22 mouse cellular contexts compared by ENCODE assay signal in the genomic region with DNA sequence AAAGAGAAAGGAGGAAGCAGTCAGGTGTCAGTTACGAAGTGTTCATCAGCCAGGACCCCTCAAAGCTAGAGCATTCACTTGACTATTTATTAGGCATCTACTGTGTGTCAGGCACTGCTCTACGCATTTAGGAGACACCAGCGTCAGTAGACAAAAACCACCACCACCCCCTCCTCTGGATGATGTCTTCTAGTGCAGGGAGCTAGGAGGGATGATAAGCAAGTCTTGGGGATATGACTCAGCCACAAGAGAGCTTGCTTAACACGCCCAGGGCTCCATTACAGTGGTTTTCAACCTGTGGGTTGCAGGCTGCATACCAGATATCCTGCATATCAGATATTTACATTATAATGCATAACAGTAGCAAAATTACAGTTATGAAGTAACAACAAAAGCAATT. TPM values are rescaled to one million over a fixed set of nuclear protein-coding genes. Genes with fewer than 3 reads are reported as not detected.
DNase-seq lines count a peak whose midpoint lies in the region; ATAC-seq and TF ChIP-seq lines count a peak whose summit lies in the region.
"Had no signal": no experiment of that assay in that cellular context is flagged by ENCODE, and none has a peak within 500 bp of the region (broad histone marks: within the 10 kb centered on the region; RNA-seq: fewer than 3 reads in every experiment).

No protein-coding gene starts in this region.

- no peak overlapping the region for H3ac ChIP-seq in C2C12 (ENCODE audit: control insufficient read depth, insufficient read length, low read depth)

- no peaks in the 10 kb centered on the region for H3K36me3 ChIP-seq in C2C12 (ENCODE audit: control insufficient read depth, insufficient read depth)
- H3K36me3 ChIP-seq in midbrain, embryonic 13.5 days = no peaks in the 10 kb centered on the region
- H3K36me3 ChIP-seq in kidney, adult 2 months (ENCODE audit: control insufficient read depth, insufficient read depth, low read length) = no peaks in the 10 kb centered on the region
- H3K36me3 ChIP-seq: heart, embryonic 12.5 days; hindbrain, embryonic 12.5 days; midbrain, embryonic 10.5 days; neural tube, embryonic 12.5 days had no signal

- H3K79me2 ChIP-seq in C2C12 (ENCODE audit: control insufficient read depth, insufficient read depth) = no peaks in the 10 kb centered on the region

- H3K9me3 ChIP-seq in midbrain, embryonic 13.5 days = no peaks in the 10 kb centered on the region
- H3K9me3 ChIP-seq: forebrain, embryonic 13.5 days; heart, embryonic 12.5 days; hindbrain, embryonic 12.5 days; midbrain, embryonic 10.5 days; neural tube, embryonic 12.5 days had no signal

- TF ChIP-seq POLR2A in kidney, adult 2 months (IDR thresholded peaks at IDR 0.05; ENCODE audit: low read depth, low read length) = no peak

- 91% methylated on average over 4 of the region's 4 CpGs for WGBS in midbrain, embryonic 13.5 days
- 91% methylated on average over 4 of the region's 4 CpGs for WGBS in kidney, adult 2 months

- H3K27ac ChIP-seq in midbrain, embryonic 13.5 days = no peak overlapping the region
- no peak overlapping the region for H3K27ac ChIP-seq in kidney, adult 2 months (ENCODE audit: insufficient read depth, low read depth, low read length)
- H3K27ac ChIP-seq: forebrain, embryonic 13.5 days; hindbrain, embryonic 12.5 days; kidney, postnatal 0 days; liver, embryonic 14.5 days; midbrain, embryonic 10.5 days; neural tube, embryonic 12.5 days had no signal

- H3K27me3 ChIP-seq in C2C12 (ENCODE audit: control insufficient read depth, insufficient read depth, insufficient read length) = no peaks in the 10 kb centered on the region
- peaks cover 10% of the 10 kb centered on the region; the same call in 1 of the 2 replicates for H3K27me3 ChIP-seq in midbrain, embryonic 13.5 days
- H3K27me3 ChIP-seq in kidney, adult 2 months (replicated peaks; ENCODE audit: control insufficient read depth, insufficient read depth, low read length) = no peaks in the 10 kb centered on the region
- H3K27me3 ChIP-seq: forebrain, embryonic 13.5 days; neural tube, embryonic 12.5 days had no signal

- no peak overlapping the region for H3K9ac ChIP-seq in midbrain, embryonic 13.5 days (replicated peaks)
- H3K9ac ChIP-seq: forebrain, embryonic 13.5 days; heart, embryonic 12.5 days; hindbrain, embryonic 12.5 days; liver, embryonic 14.5 days; lung, embryonic 14.5 days; neural tube, embryonic 12.5 days had no signal

- peak; percentile 73 for ATAC-seq in megakaryocyte, adult 5-6 weeks (ENCODE audit: poor library complexity, severe bottlenecking)
- ATAC-seq in midbrain, embryonic 13.5 days = no peak
- ATAC-seq: forebrain, embryonic 13.5 days had no signal

- peaks cover 9% of the 10 kb centered on the region; the same call in 1 of the 2 replicates for H3K4me1 ChIP-seq in midbrain, embryonic 13.5 days (replicated peaks)
- H3K4me1 ChIP-seq in kidney, adult 2 months (ENCODE audit: control insufficient read depth, insufficient read depth, low read length) = 0 out of 2 replicates have a peak, but pooled peaks cover 4% of the 10 kb centered on the region

- peak; percentile 73 for DNase-seq in NIH3T3 (ENCODE audit: low read depth)
- peak; percentile 34 to 50 for DNase-seq in natural killer cell, adult 2 months (ENCODE audit: low spot score in 2 of 2)
- DNase-seq in kidney, adult 2 months = no peak
- no peak for DNase-seq in layer of hippocampus, postnatal 14 days (ENCODE audit: low spot score in 2 of 2)
- DNase-seq: adrenal gland, adult 8-10 months; cerebellum, adult 18-20 months; cerebellum, postnatal 14 days; heart, adult 18-20 months; heart, postnatal 10 days; kidney, adult 18-20 months; retina, postnatal 1 day had no signal

- H3K4me3 ChIP-seq in C2C12 (ENCODE audit: insufficient read depth, poor library complexity, severe bottlenecking) = no peak overlapping the region
- no peak overlapping the region for H3K4me3 ChIP-seq in midbrain, embryonic 13.5 days (replicated peaks)
- H3K4me3 ChIP-seq in kidney, adult 2 months (ENCODE audit: insufficient read depth, low read depth, low read length) = no peak overlapping the region
- H3K4me3 ChIP-seq: forebrain, embryonic 13.5 days; heart, embryonic 12.5 days; hindbrain, embryonic 12.5 days; midbrain, embryonic 10.5 days; neural tube, embryonic 12.5 days had no signal

- H3K4me2 ChIP-seq in midbrain, embryonic 13.5 days (replicated peaks) = no peak overlapping the region
- H3K4me2 ChIP-seq: forebrain, embryonic 13.5 days; heart, embryonic 12.5 days; hindbrain, embryonic 12.5 days; lung, embryonic 14.5 days; neural tube, embryonic 12.5 days had no signal

- H3K79me3 ChIP-seq in C2C12 (ENCODE audit: low read depth) = no peaks in the 10 kb centered on the region

- TF ChIP-seq CTCF in C2C12 (IDR thresholded peaks at IDR 0.05; ENCODE audit: control insufficient read depth, insufficient read depth, insufficient read length) = no peak
- TF ChIP-seq CTCF in kidney, adult 2 months (conservative IDR thresholded peaks at IDR 0.05; ENCODE audit: insufficient read depth, insufficient read length, low read depth, low read length) = no peak

TF ChIP-seq in C2C12, 6 proteins besides CTCF, POLR2A, EP300 and RAD21:
- no peak for TF ChIP-seq USF1 (IDR thresholded peaks at IDR 0.05; ENCODE audit: low read depth)
- TF ChIP-seq FOSL1 (IDR thresholded peaks at IDR 0.05; ENCODE audit: insufficient read depth, low read length, poor library complexity, severe bottlenecking) = peak; percentile 50
- no peak for TF ChIP-seq MYOG (IDR thresholded peaks at IDR 0.05; ENCODE audit: control insufficient read depth, extremely low read depth, insufficient read length)
- no peak for TF ChIP-seq MYOD1 (IDR thresholded peaks at IDR 0.05; ENCODE audit: control insufficient read depth, insufficient read length, low read depth)
- TF ChIP-seq CEBPB (IDR thresholded peaks at IDR 0.05; ENCODE audit: low read depth) = peak; percentile 85
- TF ChIP-seq MAX (IDR thresholded peaks at IDR 0.05) = no peak

RNA-seq across cellular contexts. Expression of a gene that starts 4.6 kb away (rescaled TPM):
- polyA plus RNA-seq in C2C12 (2012; fragmentation: generic; extraction: Trizol) = 3.1 TPM
- total RNA-seq in megakaryocyte, adult 5-6 weeks (2015) = 0.13 and 0.57 TPM in 2 replicates
- 0.59 and 1.6 TPM in 2 replicates for total RNA-seq in megakaryocyte, adult 5-6 weeks (2017)
- 1.5 and 1.6 TPM in 2 replicates for polyA plus RNA-seq in midbrain, embryonic 13.5 days (2015; fragmentation: Nextera tagmentation; extraction: Ambion mirVana)
- 17.7 and 18.1 TPM in 2 replicates for polyA plus RNA-seq in kidney, adult 2 months (2012; rRNA removed)
- total RNA-seq in layer of hippocampus, postnatal 14 days (2021) = 10 to 100 TPM; 60.3 to 62.6 TPM

Comparison
In these comparisons a context has a peak if more than half of its experiments do, and no peak if none do; other contexts are left out.
1. DNase-seq: peak in NIH3T3 (single experiment) and natural killer cell, adult 2 months (2 of 2); none in kidney, adult 2 months (single experiment) and layer of hippocampus, postnatal 14 days (0 of 2).